ENCODE assay signal across 21 mouse cellular contexts in the genomic region with DNA sequence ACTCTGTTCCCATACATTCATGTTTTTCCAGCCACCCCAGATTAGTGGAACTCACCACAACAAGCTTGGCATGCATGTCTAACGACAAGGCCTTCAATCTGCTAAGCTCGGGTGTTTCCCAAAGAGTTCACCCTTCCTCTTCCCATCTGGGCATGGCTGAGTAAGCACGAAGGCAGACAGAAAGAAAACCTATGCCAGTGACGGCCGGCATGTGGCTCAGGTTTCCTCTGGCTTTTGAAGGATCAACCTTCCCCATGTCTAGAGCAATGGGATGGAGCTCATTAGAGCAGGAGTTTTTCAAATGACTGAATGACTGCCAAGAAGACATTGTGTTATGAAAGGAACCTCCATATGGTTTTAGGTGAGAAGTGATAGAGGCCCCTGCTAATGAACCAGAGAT.
DNase-seq lines count a peak whose midpoint lies in the region; ATAC-seq and TF ChIP-seq lines count a peak whose summit lies in the region.
"Had no signal": no experiment of that assay in that cellular context is flagged by ENCODE, and none has a peak within 500 bp of the region (broad histone marks: within the 10 kb centered on the region; RNA-seq: fewer than 3 reads in every experiment).

No protein-coding gene starts in this region.

- H3K9ac ChIP-seq in forebrain, embryonic 13.5 days: no peak overlapping the region
- no peak overlapping the region for H3K9ac ChIP-seq in forebrain, embryonic 11.5 days (ENCODE audit: low read length)
- H3K9ac ChIP-seq in lung, embryonic 14.5 days: no peak overlapping the region
- H3K9ac ChIP-seq in forebrain, embryonic 15.5 days (replicated peaks): no peak overlapping the region
- H3K9ac ChIP-seq in hindbrain, embryonic 16.5 days (ENCODE audit: low read depth, low read length): no peak overlapping the region
- H3K9ac ChIP-seq: embryonic facial prominence, embryonic 12.5 days; hindbrain, embryonic 12.5 days; intestine, embryonic 15.5 days had no signal

- TF ChIP-seq CTCF in lung, embryonic 14.5 days (IDR thresholded peaks at IDR 0.05; ENCODE audit: low read depth): no peak

- H3K4me2 ChIP-seq in forebrain, embryonic 13.5 days: no peak overlapping the region
- no peak overlapping the region for H3K4me2 ChIP-seq in forebrain, embryonic 11.5 days (ENCODE audit: low read depth, low read length, severe bottlenecking)
- H3K4me2 ChIP-seq in lung, embryonic 14.5 days: no peak overlapping the region
- no peak overlapping the region for H3K4me2 ChIP-seq in forebrain, embryonic 15.5 days (replicated peaks)
- H3K4me2 ChIP-seq in hindbrain, embryonic 16.5 days (ENCODE audit: low read length): no peak overlapping the region
- H3K4me2 ChIP-seq: embryonic facial prominence, embryonic 12.5 days; hindbrain, embryonic 12.5 days; intestine, embryonic 15.5 days had no signal

- H3K4me1 ChIP-seq in forebrain, embryonic 13.5 days: peaks cover 12% of the 10 kb centered on the region
- H3K4me1 ChIP-seq in forebrain, embryonic 11.5 days (replicated peaks; ENCODE audit: control insufficient read depth, insufficient read depth, low read length): no peaks in the 10 kb centered on the region
- H3K4me1 ChIP-seq in lung, embryonic 14.5 days (ENCODE audit: insufficient read depth): no peaks in the 10 kb centered on the region
- 0 out of 2 replicates have a peak, but pooled peaks cover 6% of the 10 kb centered on the region for H3K4me1 ChIP-seq in forebrain, embryonic 15.5 days
- H3K4me1 ChIP-seq in limb, embryonic 10.5 days: peaks cover 13% of the 10 kb centered on the region
- no peaks in the 10 kb centered on the region for H3K4me1 ChIP-seq in hindbrain, embryonic 16.5 days (ENCODE audit: control insufficient read depth, insufficient read depth, low read depth, low read length)
- H3K4me1 ChIP-seq: embryonic facial prominence, embryonic 12.5 days; hindbrain, embryonic 12.5 days; intestine, embryonic 15.5 days had no signal

- H3K36me3 ChIP-seq in forebrain, embryonic 13.5 days (ENCODE audit: poor library complexity, severe bottlenecking): no peaks in the 10 kb centered on the region
- no peaks in the 10 kb centered on the region for H3K36me3 ChIP-seq in forebrain, embryonic 11.5 days (ENCODE audit: control insufficient read depth, insufficient read depth, low read length)
- no peaks in the 10 kb centered on the region for H3K36me3 ChIP-seq in lung, embryonic 14.5 days (ENCODE audit: insufficient read depth)
- no peaks in the 10 kb centered on the region for H3K36me3 ChIP-seq in forebrain, embryonic 15.5 days
- no peaks in the 10 kb centered on the region for H3K36me3 ChIP-seq in limb, embryonic 10.5 days
- H3K36me3 ChIP-seq in hindbrain, embryonic 16.5 days (ENCODE audit: control insufficient read depth, insufficient read depth, low read length): no peaks in the 10 kb centered on the region
- H3K36me3 ChIP-seq: embryonic facial prominence, embryonic 12.5 days; G1E; hindbrain, embryonic 12.5 days; intestine, embryonic 15.5 days had no signal

- peak; percentile 77 for ATAC-seq in forebrain, embryonic 13.5 days
- ATAC-seq in forebrain, embryonic 11.5 days (replicated peaks; ENCODE audit: low FRiP score): no peak
- ATAC-seq in lung, embryonic 14.5 days (ENCODE audit: insufficient read depth): no peak
- ATAC-seq in forebrain, embryonic 15.5 days (replicated peaks): peak; percentile 68
- ATAC-seq in hindbrain, embryonic 16.5 days: no peak
- ATAC-seq: intestine, embryonic 15.5 days had no signal

- H3K27ac ChIP-seq in forebrain, embryonic 13.5 days: no peak overlapping the region
- no peak overlapping the region for H3K27ac ChIP-seq in forebrain, embryonic 11.5 days (ENCODE audit: low read depth, low read length)
- no peak overlapping the region for H3K27ac ChIP-seq in lung, embryonic 14.5 days (ENCODE audit: low read depth)
- H3K27ac ChIP-seq in forebrain, embryonic 15.5 days (replicated peaks): no peak overlapping the region
- H3K27ac ChIP-seq in limb, embryonic 10.5 days: peak overlapping the region; percentile 16; the same call in 1 of the 2 replicates
- H3K27ac ChIP-seq in hindbrain, embryonic 16.5 days (ENCODE audit: low read depth, low read length): no peak overlapping the region
- H3K27ac ChIP-seq: embryonic facial prominence, embryonic 12.5 days; hindbrain, embryonic 12.5 days; intestine, embryonic 15.5 days had no signal

- no peak for DNase-seq in forebrain, embryonic 11.5 days (ENCODE audit: low spot score)
- peak; percentile 16 for DNase-seq in lung, embryonic 14.5 days
- DNase-seq in lung, adult 18-20 months: no peak
- DNase-seq in limb, embryonic 10.5 days (ENCODE audit: low spot score): no peak
- DNase-seq in urinary bladder, postnatal 10 days (ENCODE audit: low spot score): no peak
- DNase-seq: adrenal gland, postnatal 10 days; cerebellum, adult 18-20 months; cerebellum, adult 9-11 months; cerebellum, postnatal 36 days; embryo, embryonic 11 days; gastrocnemius, postnatal 14 days; heart, postnatal 10 days; heart, postnatal 4 days; kidney, adult 18-20 months had no signal

- H3K4me3 ChIP-seq in forebrain, embryonic 13.5 days: no peak overlapping the region
- no peak overlapping the region for H3K4me3 ChIP-seq in forebrain, embryonic 11.5 days (ENCODE audit: low read depth, low read length)
- no peak overlapping the region for H3K4me3 ChIP-seq in lung, embryonic 14.5 days (ENCODE audit: low read depth, low read length)
- no peak overlapping the region for H3K4me3 ChIP-seq in forebrain, embryonic 15.5 days
- no peak overlapping the region for H3K4me3 ChIP-seq in limb, embryonic 10.5 days
- no peak overlapping the region for H3K4me3 ChIP-seq in hindbrain, embryonic 16.5 days (ENCODE audit: low read length)
- H3K4me3 ChIP-seq: embryonic facial prominence, embryonic 12.5 days; hindbrain, embryonic 12.5 days; intestine, embryonic 15.5 days had no signal

- 13% methylated on average over 5 of the region's 5 CpGs for WGBS in forebrain, embryonic 13.5 days
- 24% methylated on average over 5 of the region's 5 CpGs for WGBS in forebrain, embryonic 11.5 days
- WGBS in lung, embryonic 14.5 days: 57% methylated on average over 5 of the region's 5 CpGs
- WGBS in forebrain, embryonic 15.5 days: 9% methylated on average over 5 of the region's 5 CpGs
- 39% methylated on average over 5 of the region's 5 CpGs for WGBS in limb, embryonic 10.5 days
- WGBS in hindbrain, embryonic 16.5 days: 40% methylated on average over 5 of the region's 5 CpGs

- H3K9me3 ChIP-seq in forebrain, embryonic 13.5 days (replicated peaks): no peaks in the 10 kb centered on the region
- H3K9me3 ChIP-seq in forebrain, embryonic 11.5 days (ENCODE audit: control insufficient read depth, low read length): no peaks in the 10 kb centered on the region
- H3K9me3 ChIP-seq in lung, embryonic 14.5 days (ENCODE audit: low read depth, low read length): no peaks in the 10 kb centered on the region
- no peaks in the 10 kb centered on the region for H3K9me3 ChIP-seq in forebrain, embryonic 15.5 days
- H3K9me3 ChIP-seq in limb, embryonic 10.5 days (replicated peaks): no peaks in the 10 kb centered on the region
- no peaks in the 10 kb centered on the region for H3K9me3 ChIP-seq in hindbrain, embryonic 16.5 days (ENCODE audit: control insufficient read depth, low read length)
- H3K9me3 ChIP-seq: embryonic facial prominence, embryonic 12.5 days; hindbrain, embryonic 12.5 days; intestine, embryonic 15.5 days had no signal

- no peaks in the 10 kb centered on the region for H3K27me3 ChIP-seq in forebrain, embryonic 13.5 days
- H3K27me3 ChIP-seq in forebrain, embryonic 11.5 days (ENCODE audit: control insufficient read depth, insufficient read depth, low read length): no peaks in the 10 kb centered on the region
- H3K27me3 ChIP-seq in lung, embryonic 14.5 days (ENCODE audit: insufficient read depth, low read length): no peaks in the 10 kb centered on the region
- no peaks in the 10 kb centered on the region for H3K27me3 ChIP-seq in forebrain, embryonic 15.5 days
- no peaks in the 10 kb centered on the region for H3K27me3 ChIP-seq in limb, embryonic 10.5 days (ENCODE audit: low read depth, poor library complexity, severe bottlenecking)
- H3K27me3 ChIP-seq in hindbrain, embryonic 16.5 days (replicated peaks; ENCODE audit: control insufficient read depth, insufficient read depth, low read length): no peaks in the 10 kb centered on the region
- H3K27me3 ChIP-seq: embryonic facial prominence, embryonic 12.5 days; hindbrain, embryonic 12.5 days; intestine, embryonic 15.5 days had no signal

Comparison
In these comparisons a context has a peak if more than half of its experiments do, and no peak if none do; other contexts are left out.
1. ATAC-seq: peak in forebrain, embryonic 13.5 days (single experiment) and forebrain, embryonic 15.5 days (single experiment); none in forebrain, embryonic 11.5 days (single experiment), lung, embryonic 14.5 days (single experiment) and hindbrain, embryonic 16.5 days (single experiment).